Mouse (Mus musculus): ENCODE results near the gene Atp6v1d.

The Atp6v1d gene

GRCm38 (mm10) chr12:78861496-78862253 lies at the start of gene Atp6v1d, which contains the start of gene Eif2s1:
Gene Atp6v1d (minus strand): TSS chr12:78861638.
Gene Eif2s1 (plus strand): TSS chr12:78861819.
- ChIA-PET POLR2A (interaction anchor here (0.5 to 2.5 kb wide), 36 partner anchors 10 to 1575 kb away, joined by 3 to 18 read pairs (median 4); partner anchors contain the start of genes Gphn (in 2 of the 4), Dcaf5 (in 1 of the 4), Pigh (in 1 of the 4) and Rad51b (in 1 of the 4)), CTCF (interaction anchor here in 3 of 4 experiments (0.7 to 1.5 kb wide), 7 partner anchors 10 to 185 kb away, joined by 3 to 7 read pairs (median 3); no protein-coding TSS in a partner anchor)

GRCm38 (mm10) chr12:78910684-78911461 lies 49.4 kb upstream of the Atp6v1d start:
- POLR2A ChIA-PET = interaction anchor here (0.5 to 3.2 kb wide), 22 partner anchors 8 to 1202 kb away, joined by 3 to 18 read pairs (median 3); partner anchors contain the start of genes Atp6v1d (in 2 of the 4), Eif2s1 (in 2 of the 4) and Zfp36l1 (in 1 of the 4)
- CTCF ChIA-PET = interaction anchor here (0.5 to 4.2 kb wide), 9 partner anchors 8 to 579 kb away, joined by 3 to 17 read pairs (median 4); partner anchors contain the start of genes Atp6v1d (in 2 of the 4) and Eif2s1 (in 2 of the 4)

GRCm38 (mm10) chr12:78908081-78908605 lies 46.7 kb upstream of the Atp6v1d start:
- ChIA-PET CTCF (interaction anchor here in 3 of 4 experiments (0.5 to 4.2 kb wide), 6 partner anchors 10 to 1302 kb away, joined by 3 to 17 read pairs (median 4); no protein-coding TSS in a partner anchor), POLR2A (interaction anchor here in 1 of 4 experiments (0.9 to 2.6 kb wide), 4 partner anchors 10 to 47 kb away, joined by 3 to 8 read pairs (median 5); partner anchors contain the start of genes Atp6v1d and Eif2s1)

GRCm38 (mm10) chr12:78906707-78907162 lies 45.3 kb upstream of the Atp6v1d start, which contains the start of gene Plek2:
Gene Plek2 (minus strand): TSS chr12:78906964.
- ChIA-PET POLR2A (interaction anchor here in 1 of 4 experiments (2.6 kb wide), 1 partner anchor 12 kb away, joined by 8 read pairs; no protein-coding TSS in a partner anchor), CTCF (interaction anchor here in 3 of 4 experiments (0.6 to 1.4 kb wide), 4 partner anchors 12 to 201 kb away, joined by 3 to 7 read pairs (median 4); no protein-coding TSS in a partner anchor)

GRCm38 (mm10) chr12:78904499-78904898 lies 43.1 kb upstream of the Atp6v1d start:
- CTCF ChIA-PET = interaction anchor here in 3 of 4 experiments (0.6 to 1.2 kb wide), 4 partner anchors 14 to 621 kb away, joined by 3 read pairs; no protein-coding TSS in a partner anchor
- POLR2A ChIA-PET = interaction anchor here (0.5 to 1.1 kb wide), 11 partner anchors 10 to 590 kb away, joined by 3 to 4 read pairs (median 3); partner anchors contain the start of gene Eif2s1 (in 1 of the 4)

- ChIA-PET POLR2A (interaction anchor here in 1 of 4 experiments (1.1 kb wide), 1 partner anchor 27 kb away, joined by 3 read pairs; no protein-coding TSS in a partner anchor), CTCF (interaction anchor here in 2 of 4 experiments (1.1 to 1.2 kb wide), 2 partner anchors 9 to 16 kb away, joined by 3 read pairs; no protein-coding TSS in a partner anchor)
Measured at GRCm38 (mm10) chr12:78903313-78903712, 41.9 kb upstream of the Atp6v1d start.

GRCm38 (mm10) chr12:78901467-78901866 lies 40.0 kb upstream of the Atp6v1d start:
- ChIA-PET POLR2A (interaction anchor here in 1 of 4 experiments (1.2 to 1.6 kb wide), 2 partner anchors 12 to 14 kb away, joined by 3 to 4 read pairs; no protein-coding TSS in a partner anchor), CTCF (no interaction called here)

GRCm38 (mm10) chr12:78897861-78898260 lies 36.4 kb upstream of the Atp6v1d start:
- CTCF ChIA-PET = interaction anchor here in 2 of 4 experiments (0.9 to 1.0 kb wide), 2 partner anchors 20 to 21 kb away, joined by 3 read pairs; no protein-coding TSS in a partner anchor
- POLR2A ChIA-PET = interaction anchor here in 1 of 4 experiments (0.6 to 1.5 kb wide), 3 partner anchors 9 to 85 kb away, joined by 3 to 7 read pairs (median 4); partner anchors contain the start of genes Atp6v1d and Eif2s1

- ChIA-PET CTCF (interaction anchor here in 1 of 4 experiments (0.7 kb wide), 1 partner anchor 353 kb away, joined by 3 read pairs; no protein-coding TSS in a partner anchor), POLR2A (interaction anchor here in 3 of 4 experiments (0.6 to 2.6 kb wide), 8 partner anchors 10 to 1629 kb away, joined by 3 to 10 read pairs (median 3); partner anchors contain the start of genes Atp6v1d (in 1 of the 3) and Eif2s1 (in 1 of the 3))
Measured at GRCm38 (mm10) chr12:78891149-78891548, 29.7 kb upstream of the Atp6v1d start.

- POLR2A ChIA-PET = interaction anchor here in 1 of 4 experiments (0.6 to 2.6 kb wide), 5 partner anchors 9 to 768 kb away, joined by 3 to 10 read pairs (median 3); partner anchors contain the start of genes Atp6v1d and Eif2s1
Measured at GRCm38 (mm10) chr12:78890062-78890461, 28.6 kb upstream of the Atp6v1d start.

GRCm38 (mm10) chr12:78874581-78874980 lies 13.1 kb upstream of the Atp6v1d start:
- CTCF ChIA-PET = interaction anchor here in 2 of 4 experiments (0.5 to 1.1 kb wide), 2 partner anchors 12 to 16 kb away, joined by 3 read pairs; no protein-coding TSS in a partner anchor
- POLR2A ChIA-PET = interaction anchor here in 3 of 4 experiments (0.5 to 3.9 kb wide), 6 partner anchors 9 to 162 kb away, joined by 3 to 15 read pairs (median 7); partner anchors contain the start of genes Atp6v1d (in 1 of the 3) and Eif2s1 (in 1 of the 3)

More at GRCm38 (mm10) chr12:78890062-78890461, 28.6 kb upstream of the Atp6v1d start:
- CTCF ChIA-PET = no interaction called here

- POLR2A ChIA-PET = no interaction called here
- CTCF ChIA-PET = interaction anchor here in 1 of 4 experiments (0.5 kb wide), 1 partner anchor 782 kb away, joined by 3 read pairs; no protein-coding TSS in a partner anchor
Measured at GRCm38 (mm10) chr12:78868115-78868514, 6.7 kb upstream of the Atp6v1d start.

GRCm38 (mm10) chr12:78865434-78865833 lies 4.0 kb upstream of the Atp6v1d start:
- ChIA-PET POLR2A (interaction anchor here in 2 of 4 experiments (0.6 to 3.7 kb wide), 5 partner anchors 9 to 23 kb away, joined by 4 to 20 read pairs (median 4); no protein-coding TSS in a partner anchor), CTCF (interaction anchor here in 1 of 4 experiments (0.6 to 1.2 kb wide), 2 partner anchors 22 to 53 kb away, joined by 4 to 6 read pairs; no protein-coding TSS in a partner anchor)

- ChIA-PET CTCF (interaction anchor here in 3 of 4 experiments (0.7 to 1.5 kb wide), 8 partner anchors 9 to 184 kb away, joined by 3 to 7 read pairs (median 3); no protein-coding TSS in a partner anchor), POLR2A (interaction anchor here (0.5 to 2.5 kb wide), 32 partner anchors 9 to 1574 kb away, joined by 3 to 18 read pairs (median 4); partner anchors contain the start of genes Gphn (in 2 of the 4), Dcaf5 (in 1 of the 4), Pigh (in 1 of the 4) and Rad51b (in 1 of the 4))
Measured at GRCm38 (mm10) chr12:78862254-78862730, 854 bp upstream of the Atp6v1d start.

- ChIA-PET CTCF (interaction anchor here in 2 of 4 experiments (1.1 to 1.5 kb wide), 4 partner anchors 10 to 162 kb away, joined by 3 to 7 read pairs (median 4); no protein-coding TSS in a partner anchor), POLR2A (interaction anchor here in 3 of 4 experiments (0.6 to 2.5 kb wide), 26 partner anchors 8 to 635 kb away, joined by 3 to 18 read pairs (median 4); partner anchors contain the start of genes Gphn (in 2 of the 3) and Rad51b (in 1 of the 3))
Measured at GRCm38 (mm10) chr12:78860921-78861495, 430 bp downstream of the Atp6v1d start.

- ChIA-PET POLR2A (interaction anchor here in 2 of 4 experiments (1.1 to 1.6 kb wide), 5 partner anchors 10 to 21 kb away, joined by 3 to 5 read pairs (median 3); partner anchors contain the start of genes Atp6v1d (in 1 of the 2) and Eif2s1 (in 1 of the 2)), CTCF (no interaction called here)
Measured at GRCm38 (mm10) chr12:78848246-78848645, 13.2 kb downstream of the Atp6v1d start.
